Mouse (Mus musculus) intestine, embryonic 16.5 days (tissue): ENCODE results near the gene Tmprss11e. TPM values are rescaled to one million over a fixed set of nuclear protein-coding genes. Genes with fewer than 3 reads are reported as not detected.

Source experiments
- ATAC-seq: fragments of 200-750 bp; cut with Nextera tagmentation; 2 replicates; pipeline ENCODE4 v1.8.0; 2017; ENCODE audit warnings: moderate TSS enrichment, moderate library complexity
- H3K27ac ChIP-seq: fragments of 300-500 bp; sonication (generic); 2 replicates; pipeline ENCODE4 v1.5.1; 2014; ENCODE audit warnings: mild to moderate bottlenecking, low read length
- H3K27me3 ChIP-seq: fragments of 300-500 bp; sonication (generic); replicated peaks from 2 replicates; pipeline ENCODE4 v1.6.1; 2014; ENCODE audit warnings: low read length, control low read depth, mixed read lengths; ENCODE audit not compliant: control insufficient read depth, insufficient read depth
- H3K36me3 ChIP-seq: fragments of 300-500 bp; sonication (generic); 2 replicates; pipeline ENCODE4 v1.6.1; 2014; ENCODE audit warnings: low read length, control low read depth; ENCODE audit not compliant: control insufficient read depth, insufficient read depth
- H3K4me1 ChIP-seq: fragments of 300-500 bp; sonication (generic); 2 replicates; pipeline ENCODE4 v1.6.1; 2014; ENCODE audit warnings: low read length, control low read depth, mixed read lengths; ENCODE audit not compliant: control insufficient read depth, insufficient read depth
- H3K4me2 ChIP-seq: fragments of 300-500 bp; sonication (generic); 2 replicates; pipeline ENCODE4 v1.6.1; 2014; ENCODE audit warnings: low read depth, low read length, control low read depth
- H3K4me3 ChIP-seq: fragments of 300-500 bp; sonication (generic); 2 replicates; pipeline ENCODE4 v1.5.1; 2014; ENCODE audit warnings: mild to moderate bottlenecking, low read length
- H3K9ac ChIP-seq: fragments of 300-500 bp; sonication (generic); 2 replicates; pipeline ENCODE4 v1.6.1; 2014; ENCODE audit warnings: low read depth, low read length
- H3K9me3 ChIP-seq: fragments of 300-500 bp; sonication (generic); 2 replicates; pipeline ENCODE4 v1.6.1; 2016; ENCODE audit warnings: low read length, control low read depth; ENCODE audit not compliant: control insufficient read depth
- WGBS: fragments of 180-500 bp; shearing (Covaris S2); extraction: QIAGEN DNeasy Blood & Tissue Kit; methylation state at CpG from one replicate; pipeline ENCODE4 v1.1.7; 2014; 5-methylcytosine and 5-hydroxymethylcytosine counted together
- polyA plus RNA-seq: library from polyadenylated mRNA; unstranded; fragments of >200 nt; fragmentation: Nextera tagmentation; extraction: Ambion mirVana; gene quantifications from 2 replicates; pipeline ENCODE4 v1.2.1, GENCODE M21; 2015

Gene Tmprss11e
- not detected in 2 replicates for polyA plus RNA-seq

GRCm38 (mm10) chr5:86745715-86746114 lies at the start of gene Tmprss11e:
Gene Tmprss11e (minus strand): TSS chr5:86745815.
- H3K27me3 ChIP-seq: no peaks in the 10 kb centered on the region
- H3K27ac ChIP-seq: no peak within 1 kb of the TSS
- H3K4me3 ChIP-seq: no peak within 1 kb of the TSS
- WGBS: 85% methylated on average over 4 of the region's 4 CpGs
- no peak within 1 kb of the TSS for H3K9ac ChIP-seq
- ATAC-seq: no peak
- H3K36me3 ChIP-seq: no peaks in the 10 kb centered on the region
- no peak within 1 kb of the TSS for H3K4me2 ChIP-seq
- no peaks in the 10 kb centered on the region for H3K9me3 ChIP-seq
- no peaks in the 10 kb centered on the region for H3K4me1 ChIP-seq

DNA sequence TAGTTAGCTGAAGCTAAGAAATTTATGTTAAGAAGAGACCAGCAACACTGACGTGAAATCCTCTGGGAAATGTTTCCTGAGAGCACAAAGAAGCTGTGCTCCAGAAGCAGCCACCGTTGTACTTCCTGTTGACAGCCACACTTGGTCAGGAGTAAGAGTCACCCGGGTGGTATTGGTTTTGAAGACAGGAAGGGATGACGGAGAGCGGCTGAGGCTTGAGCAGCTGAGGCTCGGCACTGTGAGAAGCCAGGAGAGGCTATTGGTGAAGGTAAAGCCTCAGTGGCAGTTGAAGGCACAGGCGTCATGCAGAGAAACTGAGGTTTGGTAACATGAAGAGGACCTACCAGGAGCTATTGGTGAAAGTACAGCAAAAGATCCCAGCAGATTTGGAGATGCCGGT lies 47.2 kb upstream of the Tmprss11e start:
- H3K9ac ChIP-seq: no peak overlapping the region
- no peak overlapping the region for H3K4me2 ChIP-seq
- H3K27me3 ChIP-seq: no peaks in the 10 kb centered on the region
- H3K36me3 ChIP-seq: no peaks in the 10 kb centered on the region
- no peaks in the 10 kb centered on the region for H3K4me1 ChIP-seq
- no peak for ATAC-seq
- H3K9me3 ChIP-seq: no peaks in the 10 kb centered on the region
- WGBS: 66% methylated on average over 8 of the region's 8 CpGs
- no peak overlapping the region for H3K27ac ChIP-seq
- H3K4me3 ChIP-seq: no peak overlapping the region

- Histone ChIP-seq H3K9me3 (no peaks in the 10 kb centered on the region), H3K27ac (no peak overlapping the region), H3K36me3 (no peaks in the 10 kb centered on the region), H3K4me2 (no peak overlapping the region), H3K4me3 (no peak overlapping the region), H3K4me1 (no peaks in the 10 kb centered on the region), H3K9ac (no peak overlapping the region), H3K27me3 (no peaks in the 10 kb centered on the region)
- 54% methylated on average over 4 of the region's 4 CpGs for WGBS
- ATAC-seq: no peak
Measured at GRCm38 (mm10) chr5:86792249-86792648, 46.6 kb upstream of the Tmprss11e start.

- Histone ChIP-seq H3K4me2 (no peak overlapping the region), H3K9ac (no peak overlapping the region), H3K9me3 (no peaks in the 10 kb centered on the region), H3K4me3 (no peak overlapping the region), H3K27me3 (no peaks in the 10 kb centered on the region), H3K4me1 (no peaks in the 10 kb centered on the region), H3K27ac (no peak overlapping the region), H3K36me3 (no peaks in the 10 kb centered on the region)
- no peak for ATAC-seq
- 35% methylated on average over 2 of the region's 2 CpGs for WGBS
Measured at GRCm38 (mm10) chr5:86789954-86790353, 44.3 kb upstream of the Tmprss11e start.

GRCm38 (mm10) chr5:86786798-86787197 lies 41.2 kb upstream of the Tmprss11e start:
- Histone ChIP-seq H3K4me2 (no peak overlapping the region), H3K4me3 (no peak overlapping the region), H3K27me3 (no peaks in the 10 kb centered on the region), H3K9ac (no peak overlapping the region), H3K27ac (no peak overlapping the region), H3K9me3 (no peaks in the 10 kb centered on the region), H3K4me1 (no peaks in the 10 kb centered on the region), H3K36me3 (no peaks in the 10 kb centered on the region)
- 35% methylated on average over 1 of the region's 1 CpGs for WGBS
- no peak for ATAC-seq

- Histone ChIP-seq H3K36me3 (no peaks in the 10 kb centered on the region), H3K4me3 (no peak overlapping the region), H3K9me3 (no peaks in the 10 kb centered on the region), H3K4me2 (no peak overlapping the region), H3K4me1 (no peaks in the 10 kb centered on the region), H3K27me3 (no peaks in the 10 kb centered on the region), H3K27ac (no peak overlapping the region), H3K9ac (no peak overlapping the region)
- WGBS: 71% methylated on average over 1 of the region's 1 CpGs
- no peak for ATAC-seq
Measured at GRCm38 (mm10) chr5:86784205-86784604, 38.6 kb upstream of the Tmprss11e start.

GRCm38 (mm10) chr5:86783059-86783458 lies 37.4 kb upstream of the Tmprss11e start:
- H3K36me3 ChIP-seq: no peaks in the 10 kb centered on the region
- H3K27ac ChIP-seq: no peak overlapping the region
- no peak overlapping the region for H3K9ac ChIP-seq
- no peaks in the 10 kb centered on the region for H3K4me1 ChIP-seq
- ATAC-seq: no peak
- no peak overlapping the region for H3K4me3 ChIP-seq
- 60% methylated on average over 8 of the region's 8 CpGs for WGBS
- no peak overlapping the region for H3K4me2 ChIP-seq
- H3K27me3 ChIP-seq: no peaks in the 10 kb centered on the region
- no peaks in the 10 kb centered on the region for H3K9me3 ChIP-seq

GRCm38 (mm10) chr5:86778471-86778870 lies 32.9 kb upstream of the Tmprss11e start:
- Histone ChIP-seq H3K27me3 (no peaks in the 10 kb centered on the region), H3K9me3 (no peaks in the 10 kb centered on the region), H3K36me3 (no peaks in the 10 kb centered on the region), H3K4me2 (no peak overlapping the region), H3K4me1 (no peaks in the 10 kb centered on the region), H3K27ac (no peak overlapping the region), H3K4me3 (no peak overlapping the region), H3K9ac (no peak overlapping the region)
- ATAC-seq: no peak
- WGBS: 51% methylated on average over 1 of the region's 1 CpGs

DNA sequence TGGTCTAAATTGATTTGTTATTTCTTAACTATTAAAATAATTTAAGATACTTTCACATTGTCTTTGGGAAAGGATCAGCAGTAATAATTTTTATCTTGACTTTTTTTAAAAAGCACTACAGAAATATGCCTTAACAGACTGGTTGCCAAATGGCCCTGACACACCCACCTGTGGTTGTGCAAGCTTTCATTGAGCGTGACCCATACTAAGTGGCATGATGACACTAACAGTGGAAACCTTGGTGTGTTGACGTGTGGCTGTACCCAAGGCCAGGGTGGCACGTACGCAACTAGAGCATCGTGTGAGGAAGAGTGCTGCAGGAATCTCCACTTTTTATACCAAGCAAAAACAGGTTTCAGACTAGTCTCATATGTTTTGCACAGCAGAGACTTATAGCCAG lies 31.3 kb upstream of the Tmprss11e start:
- Histone ChIP-seq H3K36me3 (no peaks in the 10 kb centered on the region), H3K9ac (no peak overlapping the region), H3K4me3 (no peak overlapping the region), H3K27me3 (no peaks in the 10 kb centered on the region), H3K27ac (no peak overlapping the region), H3K4me2 (no peak overlapping the region), H3K9me3 (no peaks in the 10 kb centered on the region), H3K4me1 (0 out of 2 replicates have a peak, but pooled peaks cover 2% of the 10 kb centered on the region)
- no peak for ATAC-seq
- 90% methylated on average over 5 of the region's 5 CpGs for WGBS

GRCm38 (mm10) chr5:86771010-86771409 lies 25.4 kb upstream of the Tmprss11e start:
- no peak overlapping the region for H3K4me2 ChIP-seq
- H3K4me1 ChIP-seq: 0 out of 2 replicates have a peak, but pooled peaks cover 2% of the 10 kb centered on the region
- H3K9ac ChIP-seq: no peak overlapping the region
- H3K36me3 ChIP-seq: no peaks in the 10 kb centered on the region
- no peaks in the 10 kb centered on the region for H3K27me3 ChIP-seq
- no peak overlapping the region for H3K27ac ChIP-seq
- no peaks in the 10 kb centered on the region for H3K9me3 ChIP-seq
- H3K4me3 ChIP-seq: no peak overlapping the region
- ATAC-seq: no peak
